In genomic region chr10:115530746-115531145, GRCm38 (mm10) we compare ENCODE assay signal across 37 mouse cellular contexts. TPM values are rescaled to one million over a fixed set of nuclear protein-coding genes. Genes with fewer than 3 reads are reported as not detected.
DNase-seq lines count a peak whose midpoint lies in the region; ATAC-seq and TF ChIP-seq lines count a peak whose summit lies in the region.
"Had no signal": no experiment of that assay in that cellular context is flagged by ENCODE, and none has a peak within 500 bp of the region (broad histone marks: within the 10 kb centered on the region; RNA-seq: fewer than 3 reads in every experiment).

No protein-coding gene starts in this region.

- H3K36me3 ChIP-seq in heart, embryonic 14.5 days (ENCODE audit: control insufficient read depth, insufficient read depth, low read length), result no peaks in the 10 kb centered on the region
- no peaks in the 10 kb centered on the region for H3K36me3 ChIP-seq in heart, embryonic 10.5 days
- H3K36me3 ChIP-seq in MEL (ENCODE audit: control insufficient read depth in 1 of 2, insufficient read depth in 2 of 2, low read length in 2 of 2), result no peaks in the 10 kb centered on the region
- H3K36me3 ChIP-seq: embryonic facial prominence, embryonic 12.5 days; forebrain, embryonic 10.5 days; forebrain, embryonic 15.5 days; liver, embryonic 15.5 days; midbrain, embryonic 10.5 days had no signal

- WGBS in heart, embryonic 14.5 days, result 4% methylated on average over 2 of the region's 2 CpGs
- 10% methylated on average over 2 of the region's 2 CpGs for WGBS in heart, embryonic 10.5 days

- ATAC-seq in heart, embryonic 14.5 days (ENCODE audit: insufficient number of reproducible peaks, insufficient read depth, low FRiP score, low read depth), result no peak
- ATAC-seq in megakaryocyte progenitor cell, adult 5-6 weeks (replicated peaks; ENCODE audit: poor library complexity), result peak; percentile 72
- no peak for ATAC-seq in cerebellum, adult (ENCODE audit: insufficient number of reproducible peaks, low FRiP score, low TSS enrichment)
- ATAC-seq: forebrain, embryonic 15.5 days; inflammation-experienced regulatory T-cells, adult 6 months; midbrain, embryonic 16.5 days; Patski had no signal

- TF ChIP-seq POLR2A in MEL (IDR thresholded peaks at IDR 0.05; ENCODE audit: control insufficient read depth in 1 of 2, insufficient read depth in 1 of 2, low read depth in 1 of 2, low read length in 2 of 2, poor library complexity in 1 of 2), result no peak

- no peak for TF ChIP-seq EP300 in MEL (IDR thresholded peaks at IDR 0.05; ENCODE audit: low read depth in 1 of 2, low read length in 2 of 2)

- H3K27ac ChIP-seq in heart, embryonic 14.5 days (replicated peaks in 1 of 2; ENCODE audit: control insufficient read depth in 1 of 2, insufficient read depth in 1 of 2, low read depth in 2 of 2, low read length in 2 of 2), result no peak overlapping the region
- H3K27ac ChIP-seq in heart, embryonic 10.5 days, result no peak overlapping the region
- H3K27ac ChIP-seq in MEL (ENCODE audit: control insufficient read depth, low read depth, low read length), result no peak overlapping the region
- H3K27ac ChIP-seq: embryonic facial prominence, embryonic 12.5 days; forebrain, embryonic 10.5 days; forebrain, embryonic 15.5 days; hindbrain, embryonic 14.5 days; liver, embryonic 15.5 days; midbrain, embryonic 10.5 days had no signal

- TF ChIP-seq CTCF in MEL (IDR thresholded peaks at IDR 0.05 in 2 of 3, conservative IDR thresholded peaks at IDR 0.05 in 1 of 3; ENCODE audit: control insufficient read depth in 1 of 3, insufficient read depth in 1 of 3, low read depth in 2 of 3, low read length in 3 of 3, poor library complexity in 1 of 3, severe bottlenecking in 1 of 3), result no peak

- no peak overlapping the region for H3K9ac ChIP-seq in heart, embryonic 14.5 days (ENCODE audit: low read length)
- no peak overlapping the region for H3K9ac ChIP-seq in MEL (ENCODE audit: control insufficient read depth, low read depth, low read length, poor library complexity, severe bottlenecking)
- H3K9ac ChIP-seq: embryonic facial prominence, embryonic 12.5 days; forebrain, embryonic 15.5 days; hindbrain, embryonic 14.5 days; liver, embryonic 15.5 days had no signal

- H3K27me3 ChIP-seq in heart, embryonic 14.5 days (ENCODE audit: control insufficient read depth, insufficient read depth, low read length), result no peaks in the 10 kb centered on the region
- H3K27me3 ChIP-seq in heart, embryonic 10.5 days (ENCODE audit: insufficient read depth, poor library complexity, severe bottlenecking), result no peaks in the 10 kb centered on the region
- H3K27me3 ChIP-seq in MEL (ENCODE audit: control insufficient read depth in 1 of 2, insufficient read depth in 2 of 2, low read length in 2 of 2), result no peaks in the 10 kb centered on the region
- H3K27me3 ChIP-seq: forebrain, embryonic 15.5 days; liver, embryonic 15.5 days; Patski had no signal

- 0 out of 2 replicates have a peak, but pooled peaks cover 5% of the 10 kb centered on the region for H3K9me3 ChIP-seq in heart, embryonic 14.5 days (ENCODE audit: control insufficient read depth, low read length)
- no peaks in the 10 kb centered on the region for H3K9me3 ChIP-seq in heart, embryonic 10.5 days
- H3K9me3 ChIP-seq in MEL (replicated peaks; ENCODE audit: insufficient read depth, low read length), result no peaks in the 10 kb centered on the region
- H3K9me3 ChIP-seq: embryonic facial prominence, embryonic 12.5 days; forebrain, embryonic 10.5 days; forebrain, embryonic 15.5 days; liver, embryonic 15.5 days; midbrain, embryonic 10.5 days had no signal

- H3K4me3 ChIP-seq in heart, embryonic 14.5 days (ENCODE audit: control insufficient read depth in 1 of 2, insufficient read depth in 1 of 2, low read depth in 1 of 2, low read length in 2 of 2), result no peak overlapping the region
- H3K4me3 ChIP-seq in heart, embryonic 10.5 days, result no peak overlapping the region
- no peak overlapping the region for H3K4me3 ChIP-seq in MEL (ENCODE audit: control insufficient read depth in 1 of 2, insufficient read depth in 1 of 2, low read depth in 2 of 2, low read length in 2 of 2)
- H3K4me3 ChIP-seq: embryonic facial prominence, embryonic 12.5 days; forebrain, embryonic 10.5 days; forebrain, embryonic 15.5 days; liver, embryonic 15.5 days; midbrain, embryonic 10.5 days had no signal

- no peak for TF ChIP-seq RAD21 in MEL (IDR thresholded peaks at IDR 0.05; ENCODE audit: low read depth, low read length)

- H3K4me2 ChIP-seq in heart, embryonic 14.5 days (ENCODE audit: low read length), result peak overlapping the region; percentile 11
- H3K4me2 ChIP-seq: embryonic facial prominence, embryonic 12.5 days; forebrain, embryonic 15.5 days; hindbrain, embryonic 14.5 days; liver, embryonic 15.5 days had no signal

- no peak for DNase-seq in heart, embryonic 10.5 days (ENCODE audit: low spot score)
- DNase-seq in 416B (ENCODE audit: low read depth) (peak; percentile 72), MEL (ENCODE audit: low read depth, low spot score) (peak; percentile 15)
- DNase-seq in layer of hippocampus, adult 9-10 months (ENCODE audit: low spot score), result no peak
- DNase-seq: adrenal gland, postnatal 10 days; B cell, adult 2 months; cerebellum, adult 11 months; cerebellum, adult 9-10 months; cerebellum, postnatal 36 days; embryo, embryonic 11 days; gastrocnemius, postnatal 36 days; heart, postnatal 4 days; kidney, adult 11 months; kidney, postnatal 14 days; liver; lung, postnatal 14 days; thymus, adult 2 months; thymus, postnatal 4 days had no signal

- peaks cover 4 to 11% of the 10 kb centered on the region in 2 experiments; a peak in 3 of 4 replicates for H3K4me1 ChIP-seq in heart, embryonic 14.5 days (ENCODE audit: control insufficient read depth in 2 of 2, insufficient read depth in 2 of 2, low read length in 2 of 2)
- peaks cover 14% of the 10 kb centered on the region for H3K4me1 ChIP-seq in heart, embryonic 10.5 days
- H3K4me1 ChIP-seq in MEL (ENCODE audit: control insufficient read depth in 1 of 2, insufficient read depth in 2 of 2, low read length in 2 of 2), result no peaks in the 10 kb centered on the region
- H3K4me1 ChIP-seq: embryonic facial prominence, embryonic 12.5 days; forebrain, embryonic 10.5 days; forebrain, embryonic 15.5 days; liver, embryonic 15.5 days; midbrain, embryonic 10.5 days had no signal

- H3K79me2 ChIP-seq in MEL (ENCODE audit: control insufficient read depth, insufficient read depth, low read length, poor library complexity), result no peaks in the 10 kb centered on the region

TF ChIP-seq in MEL, 35 proteins besides CTCF, POLR2A, EP300 and RAD21:
- TF ChIP-seq ELF1 (IDR thresholded peaks at IDR 0.05; ENCODE audit: low read depth, low read length) (no peak), ZNF384 (IDR thresholded peaks at IDR 0.05; ENCODE audit: low read depth, low read length) (no peak), E2F4 (IDR thresholded peaks at IDR 0.05; ENCODE audit: borderline replicate concordance, low read depth, low read length) (no peak), USF2 (IDR thresholded peaks at IDR 0.05; ENCODE audit: borderline replicate concordance in 1 of 2, insufficient read depth in 1 of 2, low read depth in 1 of 2, low read length in 2 of 2) (no peak), TAL1 (IDR thresholded peaks at IDR 0.05; ENCODE audit: low read length) (no peak), TBP (IDR thresholded peaks at IDR 0.05; ENCODE audit: low read depth, low read length) (no peak), BHLHE40 (IDR thresholded peaks at IDR 0.05; ENCODE audit: borderline replicate concordance, low read depth, low read length) (no peak), TCF12 (IDR thresholded peaks at IDR 0.05; ENCODE audit: low read depth, low read length) (no peak), CHD1 (IDR thresholded peaks at IDR 0.05; ENCODE audit: low read depth, low read length) (no peak)

RNA-seq across cellular contexts. Expression of gene A930009A15Rik, which starts 39.0 kb away (rescaled TPM):
- polyA plus RNA-seq in heart, embryonic 14.5 days (2014; fragmentation: Nextera tagmentation; extraction: Ambion mirVana), result not detected in 2 replicates
- polyA plus RNA-seq in heart, embryonic 10.5 days (2016; fragmentation: Nextera tagmentation; extraction: Ambion mirVana), result not detected in 2 replicates
- total RNA-seq in MEL (2012; rRNA removed), result 0.15 TPM in 1 of 2 replicates, not detected in the other
- polyA plus RNA-seq in MEL (2012; ENCODE audit: insufficient read depth in 1 of 2, insufficient read length in 2 of 2, low read depth in 1 of 2, low replicate concordance in 2 of 2, missing spikeins in 1 of 2), result not detected
- total RNA-seq in megakaryocyte progenitor cell, adult 5-6 weeks (2015), result not detected in 2 replicates
- total RNA-seq in megakaryocyte progenitor cell, adult 5-6 weeks (2017), result not detected in 2 replicates
- total RNA-seq: adrenal gland, postnatal 10 days; ES-E14; gastrocnemius, adult 18-20 months; gastrocnemius, postnatal 36 days; heart, adult 8-10 months; heart, postnatal 4 days; left cerebral cortex, adult 18-20 months; neutrophil, adult 5-6 weeks had no signal
- polyA plus RNA-seq: forebrain, embryonic 10.5 days; forebrain, embryonic 15.5 days; inflammation-experienced regulatory T-cells, adult 6 months; limb, embryonic 11.5 days; liver, embryonic 15.5 days; neural tube, embryonic 11.5 days; Patski; thymus, adult 2 months had no signal

RNA-seq across cellular contexts. Expression of gene Lgr5, which starts 56.8 kb away (rescaled TPM):
- polyA plus RNA-seq in heart, embryonic 14.5 days (2014; fragmentation: Nextera tagmentation; extraction: Ambion mirVana), result 0.19 and 0.32 TPM in 2 replicates
- polyA plus RNA-seq in heart, embryonic 10.5 days (2016; fragmentation: Nextera tagmentation; extraction: Ambion mirVana), result 0.76 and 4.0 TPM in 2 replicates
- not detected in 2 replicates for total RNA-seq in MEL (2012; rRNA removed)
- polyA plus RNA-seq in MEL (2012; ENCODE audit: insufficient read depth in 1 of 2, insufficient read length in 2 of 2, low read depth in 1 of 2, low replicate concordance in 2 of 2, missing spikeins in 1 of 2), result not detected
- total RNA-seq in megakaryocyte progenitor cell, adult 5-6 weeks (2015), result not detected in 2 replicates
- total RNA-seq in megakaryocyte progenitor cell, adult 5-6 weeks (2017), result 0.14 TPM in 1 of 2 replicates, not detected in the other
- total RNA-seq: heart, adult 8-10 months had no signal
- polyA plus RNA-seq: Patski had no signal

Comparison
In these comparisons a context has a peak if more than half of its experiments do, and no peak if none do; other contexts are left out.
1. DNase-seq: peak in 416B (single experiment) and MEL (single experiment); none in heart, embryonic 10.5 days (single experiment) and layer of hippocampus, adult 9-10 months (single experiment).